Mouse (Mus musculus) Patski (cell line): ENCODE measurements around the gene Ppp1r35. TPM values are rescaled to one million over a fixed set of nuclear protein-coding genes. Genes with fewer than 3 reads are reported as not detected.
"Not testable (repeated sequence)": the region's sequence is repeated elsewhere in the genome, so short reads cannot be mapped to it uniquely, and the experiment has no call there.

ENCODE experiments used
- ATAC-seq: fragments of 100-300 bp; one replicate; pipeline ENCODE4 v1.8.0; 2021
- CTCF ChIA-PET: fragments of 350-600 bp; sonication (Branson Sonifier 250); formaldehyde crosslinking; loops from one replicate; lab custom pipeline; 2022; ENCODE audit warnings: inconsistent platforms; lab: Charles Lee
- POLR2A ChIA-PET: fragments of 350-600 bp; sonication (Branson Sonifier 250); formaldehyde crosslinking; loops from one replicate; lab custom pipeline; 2022; ENCODE audit warnings: antibody characterized with exemption, inconsistent platforms; lab: Charles Lee
- DNase-seq: peaks from one replicate; pipeline ENCODE4 v3.0.0-alpha.2; 2011; ENCODE audit warnings: low read depth, low spot score
- H3K27me3 ChIP-seq: fragments of 371-371 bp; one replicate; pipeline ENCODE4 v1.5.1; 2021
- CTCF ChIP-seq: fragments of 100-300 bp; IDR thresholded peaks from one replicate; pipeline ENCODE4 v1.5.1; 2021
- in situ Hi-C: fragments of 300-500 bp; cut with MboI; formaldehyde crosslinking; loops from 3 replicates; pipeline ENCODE4 v1.11.1; 2018; ENCODE audit warnings: low pct_unique_long_range_greater_than_20kb, mixed read lengths
- polyA plus RNA-seq: library from polyadenylated mRNA; unstranded; gene quantifications from one replicate; pipeline ENCODE4 v1.2.3, GENCODE M21; 2021

The Ppp1r35 gene
- polyA plus RNA-seq, 1 experiment from 2014 or later: 36.7 TPM

GRCm38 (mm10) chr5:137742836-137743235 lies 35.8 kb upstream of the Ppp1r35 start:
- CTCF ChIA-PET: interaction anchor here (0.7 to 1.5 kb wide), 3 partner anchors 14 to 87 kb away, joined by 3 read pairs; no protein-coding TSS in a partner anchor
- POLR2A ChIA-PET: no interaction called here
- in situ Hi-C loops: no loop called here
- no peak for ATAC-seq
- no peaks in the 10 kb centered on the region for H3K27me3 ChIP-seq
- no peak for DNase-seq
- no peak for TF ChIP-seq CTCF

GRCm38 (mm10) chr5:137744197-137744596 lies 34.5 kb upstream of the Ppp1r35 start:
- in situ Hi-C loops: no loop called here
- no peak for DNase-seq
- no peak for ATAC-seq
- POLR2A ChIA-PET: no interaction called here
- CTCF ChIA-PET: no interaction called here
- TF ChIP-seq CTCF: no peak
- H3K27me3 ChIP-seq: no peaks in the 10 kb centered on the region

GRCm38 (mm10) chr5:137745214-137746171 lies 33.2 kb upstream of the Ppp1r35 start, which contains the start of gene Tsc22d4:
Tsc22d4 (plus strand) TSS chr5:137745730.
- ChIA-PET CTCF (interaction anchor here (0.8 to 1.7 kb wide), 4 partner anchors 14 to 87 kb away, joined by 3 to 9 read pairs (median 4); no protein-coding TSS in a partner anchor), POLR2A (interaction anchor here (0.7 to 1.4 kb wide), 3 partner anchors 61 to 118 kb away, joined by 3 to 6 read pairs (median 3); partner anchors contain the start of gene Agfg2)
- TF ChIP-seq CTCF: no peak
- peak; percentile 81 for DNase-seq
- in situ Hi-C loops: no loop called here
- H3K27me3 ChIP-seq: no peaks in the 10 kb centered on the region
- ATAC-seq: peak; percentile 77

- H3K27me3 ChIP-seq: no peaks in the 10 kb centered on the region
- peak; percentile 55 for ATAC-seq
- TF ChIP-seq CTCF: no peak
- in situ Hi-C loops: no loop called here
- ChIA-PET POLR2A (interaction anchor here (1.4 to 2.4 kb wide), 3 partner anchors 13 to 214 kb away, joined by 3 to 18 read pairs (median 6); no protein-coding TSS in a partner anchor), CTCF (interaction anchor here (1.2 to 1.7 kb wide), 3 partner anchors 13 to 77 kb away, joined by 3 to 9 read pairs (median 4); no protein-coding TSS in a partner anchor)
- DNase-seq: no peak
Measured at GRCm38 (mm10) chr5:137746282-137746850, 32.3 kb upstream of the Ppp1r35 start.

- in situ Hi-C loops: no loop called here
- no peak for TF ChIP-seq CTCF
- CTCF ChIA-PET: interaction anchor here (1.2 to 2.9 kb wide), 3 partner anchors 11 to 23 kb away, joined by 3 to 13 read pairs (median 9); no protein-coding TSS in a partner anchor
- ATAC-seq (no peak), DNase-seq (no peak)
- H3K27me3 ChIP-seq: no peaks in the 10 kb centered on the region
- POLR2A ChIA-PET: interaction anchor here (0.7 to 2.4 kb wide), 4 partner anchors 8 to 215 kb away, joined by 3 to 18 read pairs (median 5); no protein-coding TSS in a partner anchor
Measured at GRCm38 (mm10) chr5:137746851-137747325, 31.8 kb upstream of the Ppp1r35 start.

GRCm38 (mm10) chr5:137747326-137747961 lies 31.2 kb upstream of the Ppp1r35 start:
- DNase-seq (no peak), ATAC-seq (no peak)
- TF ChIP-seq CTCF: no peak
- in situ Hi-C loops: no loop called here
- ChIA-PET CTCF (interaction anchor here (2.9 kb wide), 1 partner anchor 10 kb away, joined by 13 read pairs; no protein-coding TSS in a partner anchor), POLR2A (interaction anchor here (0.7 to 2.4 kb wide), 3 partner anchors 9 to 215 kb away, joined by 3 to 18 read pairs (median 4); no protein-coding TSS in a partner anchor)
- H3K27me3 ChIP-seq: no peaks in the 10 kb centered on the region

- CTCF ChIA-PET: interaction anchor here (1.1 to 2.9 kb wide), 3 partner anchors 9 to 91 kb away, joined by 3 to 13 read pairs (median 9); no protein-coding TSS in a partner anchor
- TF ChIP-seq CTCF: no peak
- no peak for ATAC-seq
- POLR2A ChIA-PET: interaction anchor here (0.6 to 2.4 kb wide), 5 partner anchors 11 to 421 kb away, joined by 3 to 18 read pairs (median 3); partner anchors contain the start of gene Agfg2
- in situ Hi-C loops: no loop called here
- H3K27me3 ChIP-seq: no peaks in the 10 kb centered on the region
- DNase-seq: no peak
Measured at GRCm38 (mm10) chr5:137748130-137748770, 30.4 kb upstream of the Ppp1r35 start.

- TF ChIP-seq CTCF: no peak
- CTCF ChIA-PET: interaction anchor here (1.7 to 2.9 kb wide), 2 partner anchors 8 to 92 kb away, joined by 9 to 13 read pairs; no protein-coding TSS in a partner anchor
- in situ Hi-C loops: no loop called here
- DNase-seq (no peak), ATAC-seq (no peak)
- no peaks in the 10 kb centered on the region for H3K27me3 ChIP-seq
- POLR2A ChIA-PET: no interaction called here
Measured at GRCm38 (mm10) chr5:137749196-137749836, 29.3 kb upstream of the Ppp1r35 start.

- POLR2A ChIA-PET, H3K27me3 ChIP-seq: not testable (repeated sequence)
- CTCF ChIA-PET: interaction anchor here (1.4 to 1.5 kb wide), 2 partner anchors 67 to 93 kb away, joined by 3 to 9 read pairs; no protein-coding TSS in a partner anchor
Measured at GRCm38 (mm10) chr5:137750212-137750611, 28.4 kb upstream of the Ppp1r35 start.

More at GRCm38 (mm10) chr5:137750212-137750611, 28.4 kb upstream of the Ppp1r35 start:
- ATAC-seq, DNase-seq, in situ Hi-C loops: not testable (repeated sequence)
